Mouse (Mus musculus): ENCODE data around the gene Rhbdd3.

Gene Rhbdd3

DNA sequence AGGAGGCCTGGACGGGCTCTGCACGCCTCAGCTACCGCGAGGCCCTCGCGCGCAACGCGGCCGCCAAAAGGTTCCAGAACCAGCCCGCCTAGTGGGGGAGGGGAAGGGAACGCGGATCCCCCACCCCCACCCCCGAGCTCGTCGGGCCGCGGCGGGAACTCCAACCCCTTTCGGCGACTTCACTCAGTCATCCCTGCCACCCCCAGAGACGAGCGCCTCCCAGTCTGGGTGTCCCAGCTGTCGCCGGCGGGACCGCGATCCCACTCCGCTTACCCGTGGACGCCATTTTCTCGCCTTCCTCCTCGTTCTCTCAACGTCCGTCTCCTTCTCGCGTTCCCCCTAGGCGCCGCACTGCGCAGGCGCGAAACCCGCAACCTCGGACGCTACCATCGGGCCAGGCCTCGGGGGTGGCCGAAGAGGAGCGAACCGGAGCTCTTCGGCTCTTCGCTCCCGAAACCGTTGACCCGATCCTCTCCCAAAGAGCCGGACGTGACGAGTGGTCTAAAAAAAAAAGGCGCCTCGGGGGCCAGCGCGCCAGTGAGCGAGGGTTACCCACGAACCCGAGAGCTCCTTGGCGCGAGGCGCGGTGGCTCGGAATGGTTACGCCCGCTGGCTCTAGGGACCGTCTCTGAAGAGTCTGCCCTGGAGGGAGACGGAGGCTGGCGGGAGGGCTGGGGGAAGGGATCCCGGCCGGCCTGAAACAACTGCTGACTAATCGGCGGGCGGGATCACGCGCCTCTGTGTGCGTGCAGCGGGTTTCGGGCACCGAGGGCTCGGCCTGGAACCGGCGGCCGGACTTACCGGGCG is at the start of gene Rhbdd3, which contains the start of gene Ewsr1:
TSS of gene Rhbdd3 (plus strand) at position 191 of the 807 bp plus-strand sequence.
TSS of gene Ewsr1 (minus strand) at position 531 of the 807 bp plus-strand sequence.
- DNase-seq: peak; percentile 95 to 97

DNA sequence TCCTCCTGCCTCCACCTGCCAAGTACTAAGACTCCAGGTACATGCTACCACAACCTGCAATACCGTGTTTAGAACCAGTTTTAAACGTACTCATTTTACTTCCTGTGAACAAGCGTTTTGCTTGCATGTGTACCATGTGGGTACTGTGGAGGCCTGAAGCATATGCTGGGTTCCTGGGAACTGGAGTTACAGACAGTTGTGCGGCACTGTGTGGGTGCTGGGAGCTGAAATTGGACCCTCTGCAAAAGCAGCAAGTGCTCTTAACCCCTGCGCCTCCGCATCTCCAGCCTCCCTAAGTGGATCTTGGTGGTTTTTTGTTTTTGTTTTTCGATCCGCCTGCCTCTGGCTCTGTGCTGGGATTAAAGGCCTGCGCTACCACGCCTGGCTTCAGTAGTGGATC is 47.1 kb upstream of the Rhbdd3 start:
- no peak for DNase-seq

DNA sequence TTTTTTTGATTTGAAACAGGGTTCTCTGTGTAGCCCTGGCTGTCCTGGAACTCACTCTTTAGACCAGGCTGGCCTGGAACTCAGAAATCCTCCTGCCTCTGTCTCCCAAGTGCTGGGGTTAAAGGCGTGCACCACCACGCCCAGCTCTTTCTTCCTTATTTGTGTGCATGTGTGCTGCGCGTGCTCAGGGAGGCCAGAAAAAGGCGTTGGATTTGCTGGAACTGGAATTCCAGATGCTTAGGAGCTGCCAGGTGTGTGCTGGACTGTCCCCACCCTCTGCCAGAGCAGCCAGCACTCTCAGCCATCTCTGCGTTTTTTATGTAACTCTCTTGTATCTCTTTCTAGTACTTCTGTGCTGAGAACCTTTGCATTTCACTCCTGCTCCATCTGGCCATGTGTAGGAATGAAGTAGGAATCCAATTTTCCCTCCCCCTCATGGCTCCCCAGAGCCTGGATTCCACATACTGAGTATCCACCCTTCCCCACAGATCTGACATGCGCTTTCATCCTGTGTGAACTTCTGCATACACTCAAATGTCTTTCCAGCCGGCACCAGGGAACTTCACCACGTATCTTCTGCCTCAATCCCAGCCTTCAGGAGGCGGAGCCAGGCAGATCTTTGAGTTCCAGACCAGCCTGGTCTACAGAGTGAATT is 46.4 kb upstream of the Rhbdd3 start:
- no peak for DNase-seq

DNA sequence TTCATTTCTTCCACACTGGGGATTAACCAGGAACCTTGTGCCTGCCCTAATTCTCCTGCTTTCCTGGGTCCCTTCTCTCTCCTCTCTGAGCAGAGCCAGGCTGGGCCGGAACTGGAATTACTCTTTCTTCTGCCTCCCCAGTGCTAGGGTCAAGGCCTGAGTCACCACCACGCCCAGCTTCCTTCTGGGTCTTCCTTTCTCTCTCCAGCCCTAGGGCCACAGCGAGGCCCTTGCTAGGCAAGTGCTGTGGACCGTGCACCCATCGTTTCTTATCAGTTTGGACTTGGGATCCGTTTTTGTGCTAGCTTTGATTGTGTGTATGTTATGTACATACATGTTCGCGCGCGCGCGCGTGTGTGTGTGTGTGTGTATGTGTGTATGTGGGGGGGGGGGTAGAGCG is 44.6 kb upstream of the Rhbdd3 start:
- no peak for DNase-seq

DNA sequence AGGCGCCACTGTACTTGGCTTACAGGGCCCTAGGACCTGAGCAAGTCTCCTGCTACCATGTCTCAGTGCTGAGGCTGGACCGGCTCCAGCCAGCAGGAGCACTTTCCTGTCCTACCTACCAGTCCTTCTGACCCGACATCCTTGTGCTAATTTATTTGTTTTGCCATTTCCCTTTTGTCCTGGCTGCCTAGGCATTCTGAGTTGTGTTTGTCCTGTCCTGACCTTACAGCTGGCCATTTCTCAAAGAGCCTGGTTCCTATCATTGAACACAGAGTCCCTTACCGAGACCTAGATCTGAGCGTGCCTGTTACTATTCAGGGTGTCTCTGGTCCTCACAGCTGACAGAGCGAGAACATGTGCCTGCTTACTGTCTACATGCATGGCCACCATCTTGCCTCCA is 43.9 kb upstream of the Rhbdd3 start:
- DNase-seq: peak; percentile 31 to 67

DNA sequence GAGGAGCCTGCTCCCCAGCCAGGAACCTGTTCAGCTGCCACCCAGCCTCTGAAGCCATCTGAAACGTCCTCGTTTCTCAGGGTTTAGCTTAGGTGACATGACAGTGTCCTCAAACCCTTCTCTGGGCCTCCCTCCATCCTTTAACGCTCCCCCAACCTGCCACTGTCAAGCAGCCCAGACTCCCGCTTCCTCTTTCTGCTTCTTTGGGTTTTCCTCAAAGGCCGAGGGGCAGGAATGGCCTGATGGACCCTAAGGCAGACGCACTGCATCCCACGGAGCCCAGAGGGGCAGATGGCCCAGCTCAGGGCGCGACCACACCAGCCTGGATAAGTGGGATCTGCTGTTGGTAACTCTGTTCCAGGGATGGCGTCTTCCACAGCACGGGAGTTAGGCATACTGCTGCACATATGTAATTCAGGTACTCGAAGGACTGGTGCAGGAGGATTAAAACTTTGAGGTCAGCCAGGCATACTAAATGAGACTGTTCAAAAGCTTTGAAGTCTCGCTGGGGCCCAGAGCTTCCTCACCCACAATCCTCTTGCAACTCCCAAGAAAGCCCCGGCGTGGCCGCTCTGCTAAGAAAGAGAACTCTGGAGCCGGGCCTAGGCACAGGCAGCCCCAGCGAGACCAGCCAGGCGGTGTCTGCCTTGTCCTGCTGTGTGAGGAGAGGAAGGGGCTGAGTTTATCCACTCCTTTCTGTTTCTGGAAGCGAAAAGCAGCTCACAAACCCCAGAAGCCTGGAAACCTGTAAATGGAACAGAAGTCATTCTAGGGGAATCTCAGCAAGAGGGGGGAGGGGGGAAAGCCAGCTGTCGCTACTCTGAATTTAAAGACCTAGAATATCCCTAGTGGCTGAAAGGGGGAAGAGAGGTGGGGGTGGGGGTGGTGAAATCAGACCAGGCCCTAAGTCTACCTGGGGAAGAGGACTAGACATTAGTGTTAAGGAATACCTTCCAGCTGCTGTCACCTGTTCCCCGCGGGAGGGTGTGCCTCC is 42.5 kb upstream of the Rhbdd3 start:
- DNase-seq: no peak

DNA sequence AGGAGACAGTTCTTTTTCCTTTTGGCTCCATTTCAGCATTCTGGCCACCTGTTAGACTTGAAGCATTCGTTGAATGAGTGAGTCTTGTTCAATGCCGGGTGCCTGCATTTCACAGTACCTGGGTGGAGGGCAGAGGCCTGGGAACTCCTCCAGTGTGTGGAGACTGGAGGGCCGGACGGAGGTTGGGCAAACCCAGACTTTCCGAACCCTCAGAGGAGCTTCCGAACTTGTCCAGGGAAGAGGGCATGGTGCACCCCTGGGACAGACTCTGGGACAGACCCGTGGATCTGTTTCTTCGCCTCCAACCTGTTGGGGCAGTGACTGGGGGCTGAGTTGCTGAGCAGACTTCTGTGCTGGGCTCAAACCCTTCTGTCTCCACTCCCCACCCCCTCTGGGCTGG is 41.7 kb upstream of the Rhbdd3 start:
- DNase-seq: no peak

DNA sequence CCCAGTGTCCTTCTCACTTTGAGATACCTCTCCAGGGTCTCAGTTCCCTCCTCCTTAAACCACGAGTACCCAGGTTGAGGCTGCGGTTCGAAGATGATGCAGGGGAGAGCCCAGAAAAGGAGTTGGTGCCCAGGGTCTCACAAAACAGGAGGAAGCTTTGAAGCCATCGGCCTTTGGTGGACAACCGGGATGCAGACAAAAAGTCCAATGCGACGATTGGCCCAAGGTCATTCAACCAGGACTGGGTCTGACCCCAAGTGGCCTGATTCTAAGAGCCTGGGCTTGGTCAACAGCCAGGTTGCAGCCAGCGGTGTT is 41.2 kb upstream of the Rhbdd3 start:
- no peak for DNase-seq

DNA sequence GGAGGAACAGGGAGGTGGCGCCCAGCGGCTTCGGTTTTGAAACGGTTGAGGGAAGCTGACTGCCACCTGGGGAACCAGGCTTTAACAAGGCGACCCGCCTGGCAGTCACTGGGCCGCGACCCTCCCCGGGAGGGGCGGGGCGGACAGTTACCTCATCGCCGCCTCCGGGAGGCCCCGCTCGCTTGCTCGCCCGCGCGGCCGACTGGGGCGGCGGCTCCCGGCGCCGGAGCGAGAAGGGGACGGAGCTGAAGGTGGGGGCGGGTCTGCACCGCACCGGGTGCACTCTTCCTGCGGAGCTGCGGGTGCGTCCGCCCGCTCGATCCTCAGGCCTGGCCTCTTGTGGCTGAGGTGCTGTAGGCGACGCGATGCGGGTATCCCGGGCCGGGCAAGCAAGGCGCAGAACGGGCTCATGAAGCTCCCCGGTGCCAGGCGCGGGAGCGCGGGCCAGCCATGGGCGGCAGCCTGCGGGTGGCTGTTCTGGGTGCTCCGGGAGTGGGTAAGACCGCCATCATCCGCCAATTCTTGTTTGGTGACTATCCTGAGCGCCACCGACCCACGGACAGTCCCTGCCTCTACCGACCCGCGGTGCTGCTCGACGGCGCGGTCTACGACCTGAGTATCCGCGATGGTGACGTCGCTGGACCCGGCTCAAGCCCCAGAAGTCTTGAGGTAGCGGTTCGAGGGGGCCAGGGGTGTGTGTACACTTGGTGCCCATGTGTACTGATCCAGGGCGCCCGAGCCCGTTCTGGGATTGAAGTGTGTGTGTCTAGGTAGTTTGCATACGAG is 40.7 kb upstream of the Rhbdd3 start, which contains the start of gene Rasl10a:
TSS of gene Rasl10a (plus strand) at position 273 of the 786 bp plus-strand sequence.
- DNase-seq: peak; percentile 58 to 82

DNA sequence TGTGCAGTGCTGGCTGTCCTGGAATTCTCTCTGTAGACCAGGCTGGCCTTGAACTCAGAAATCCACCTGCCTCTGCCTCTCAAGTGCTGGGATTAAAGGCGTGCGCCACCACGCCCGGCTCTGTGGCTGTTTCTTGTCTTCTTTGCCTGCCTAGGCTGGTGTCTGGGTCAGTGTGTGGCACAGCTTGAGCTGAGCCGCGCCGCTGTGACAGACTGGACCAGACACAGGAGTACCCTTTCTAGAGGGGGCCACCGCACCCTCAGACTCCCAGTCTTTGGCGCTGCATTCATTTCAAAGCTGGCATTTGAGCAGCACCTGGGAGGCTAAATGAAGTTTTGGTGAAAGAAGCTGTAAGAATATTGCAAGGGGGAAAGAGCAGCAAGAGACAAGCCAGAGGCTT is 39.9 kb upstream of the Rhbdd3 start:
- no peak for DNase-seq

DNA sequence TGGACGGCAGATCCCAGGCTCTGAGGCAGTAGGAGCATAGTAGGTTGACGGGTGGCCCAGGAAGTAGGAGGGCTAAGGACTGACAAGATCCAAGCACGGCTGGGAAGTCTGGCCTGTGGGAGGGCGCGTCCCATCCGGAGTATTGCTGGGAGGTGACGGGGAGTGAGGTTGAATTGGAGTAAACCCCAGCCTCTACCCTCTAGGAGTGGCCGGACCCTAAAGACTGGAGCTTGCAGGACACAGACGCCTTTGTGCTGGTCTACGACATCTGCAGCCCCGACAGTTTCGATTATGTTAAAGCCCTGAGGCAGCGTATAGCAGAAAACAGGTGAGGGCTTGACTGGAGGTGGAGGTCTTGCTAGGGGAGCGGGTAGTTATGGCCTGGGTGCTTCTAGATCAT is 39.5 kb upstream of the Rhbdd3 start:
- DNase-seq: no peak

DNA sequence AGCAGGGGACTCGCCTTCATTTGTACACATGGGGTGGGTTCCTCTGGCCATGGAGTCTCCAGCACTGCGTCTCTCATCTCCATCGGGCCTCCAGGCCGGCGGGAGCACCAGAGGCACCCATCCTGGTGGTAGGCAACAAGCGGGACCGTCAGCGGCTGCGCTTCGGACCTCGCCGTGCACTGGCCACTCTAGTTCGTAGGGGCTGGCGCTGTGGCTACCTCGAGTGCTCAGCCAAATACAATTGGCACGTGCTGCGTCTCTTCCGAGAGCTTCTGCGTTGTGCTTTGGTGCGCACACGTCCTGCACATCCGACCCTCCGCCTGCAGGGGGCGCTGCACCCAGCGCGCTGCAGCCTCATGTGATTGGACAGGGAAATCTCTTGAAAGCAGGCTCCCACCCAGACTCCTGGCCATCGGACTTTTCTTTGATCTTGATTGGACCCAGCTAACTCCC is 39.0 kb upstream of the Rhbdd3 start:
- DNase-seq: peak in 1 of 2 experiments; percentile 10

DNA sequence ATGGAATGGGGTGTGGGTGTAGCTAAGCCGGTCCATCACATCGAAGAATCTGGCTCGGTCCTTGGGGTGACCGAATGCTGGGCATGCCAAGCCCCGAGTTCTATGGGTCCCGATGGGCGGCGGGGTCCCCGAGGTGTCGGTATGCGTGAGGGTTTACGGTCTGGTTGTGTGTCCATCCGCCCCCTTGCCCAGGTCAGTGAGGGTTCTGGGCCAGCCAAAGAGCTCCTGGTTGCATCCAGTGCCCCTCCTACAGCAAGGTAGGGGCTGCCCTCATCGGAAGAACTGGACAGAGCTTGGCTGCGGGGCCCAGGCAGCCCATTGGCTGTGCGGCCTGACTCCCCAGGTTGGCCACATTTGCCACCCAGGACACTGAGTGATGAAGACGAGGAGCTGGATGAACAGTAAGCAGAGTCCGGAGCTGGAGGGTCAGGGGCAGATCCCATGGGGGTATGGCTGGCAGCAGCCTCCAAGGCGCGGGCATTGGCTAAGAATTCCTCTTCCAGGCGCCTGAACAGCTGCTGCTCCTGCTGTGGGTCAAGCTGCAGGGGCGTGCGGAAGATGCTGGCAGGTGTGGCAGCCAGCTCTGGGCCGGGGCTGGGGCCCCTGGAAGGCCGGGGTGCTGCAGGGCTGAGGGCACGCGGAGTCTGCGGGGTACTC is 37.8 kb upstream of the Rhbdd3 start:
- DNase-seq: peak in 1 of 2 experiments; percentile 49

DNA sequence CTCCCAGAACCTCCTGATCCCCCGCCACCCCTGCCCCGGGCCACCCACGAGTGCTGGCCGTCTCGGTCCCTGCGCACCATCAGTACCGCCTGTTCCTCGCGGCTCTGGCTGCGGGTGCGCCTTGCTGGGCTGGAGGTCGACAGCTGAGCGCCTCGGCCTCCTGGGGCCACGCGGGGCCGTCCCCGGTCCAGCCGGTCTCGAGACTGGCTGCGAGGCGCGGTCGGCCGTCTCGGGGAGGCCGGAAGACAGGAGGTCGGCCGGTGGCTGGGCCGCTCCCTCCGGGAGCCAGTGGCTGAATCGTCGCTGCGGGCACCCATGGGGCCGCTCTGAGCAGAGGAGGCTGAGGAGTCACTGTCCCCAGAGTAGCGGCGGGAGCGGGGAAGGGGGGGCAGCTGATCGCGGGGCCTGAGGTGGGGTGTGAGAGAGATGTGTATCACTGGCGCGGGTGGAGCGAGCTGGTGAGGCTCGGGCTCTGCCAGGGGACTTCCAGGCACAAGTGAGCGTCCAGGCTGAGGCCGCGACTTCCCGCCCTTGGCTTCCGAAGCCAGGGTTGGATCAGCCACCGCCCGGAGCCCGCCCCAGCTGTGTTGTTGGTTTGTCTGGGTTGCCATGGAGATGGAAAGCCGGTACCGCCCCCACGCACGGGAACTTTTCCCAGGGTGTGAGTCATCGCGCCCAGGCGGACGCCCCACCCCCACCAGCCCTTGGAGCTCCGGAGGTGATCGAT is 37.1 kb upstream of the Rhbdd3 start:
- peak; percentile 94 to 96 for DNase-seq

DNA sequence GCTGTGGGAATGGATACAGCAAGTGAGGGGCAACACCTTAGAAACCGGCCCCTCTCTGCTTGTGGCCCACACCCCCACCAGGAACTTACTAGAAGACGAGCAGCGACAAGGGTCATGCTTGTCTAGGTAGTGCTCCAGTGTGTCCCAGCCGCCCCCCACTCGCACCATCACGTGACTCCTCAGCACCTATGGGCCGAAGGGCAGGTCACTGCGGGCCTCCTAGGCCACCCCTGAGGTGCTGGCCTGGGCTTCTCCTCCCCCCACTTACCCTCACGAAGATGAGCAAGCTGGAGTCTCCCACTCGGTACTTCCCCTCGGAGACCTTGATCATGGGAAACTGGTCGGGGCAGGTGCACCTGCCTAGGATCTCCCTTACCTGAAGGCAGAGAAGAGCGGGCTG is 36.4 kb upstream of the Rhbdd3 start:
- peak; percentile 5 to 60 for DNase-seq

DNA sequence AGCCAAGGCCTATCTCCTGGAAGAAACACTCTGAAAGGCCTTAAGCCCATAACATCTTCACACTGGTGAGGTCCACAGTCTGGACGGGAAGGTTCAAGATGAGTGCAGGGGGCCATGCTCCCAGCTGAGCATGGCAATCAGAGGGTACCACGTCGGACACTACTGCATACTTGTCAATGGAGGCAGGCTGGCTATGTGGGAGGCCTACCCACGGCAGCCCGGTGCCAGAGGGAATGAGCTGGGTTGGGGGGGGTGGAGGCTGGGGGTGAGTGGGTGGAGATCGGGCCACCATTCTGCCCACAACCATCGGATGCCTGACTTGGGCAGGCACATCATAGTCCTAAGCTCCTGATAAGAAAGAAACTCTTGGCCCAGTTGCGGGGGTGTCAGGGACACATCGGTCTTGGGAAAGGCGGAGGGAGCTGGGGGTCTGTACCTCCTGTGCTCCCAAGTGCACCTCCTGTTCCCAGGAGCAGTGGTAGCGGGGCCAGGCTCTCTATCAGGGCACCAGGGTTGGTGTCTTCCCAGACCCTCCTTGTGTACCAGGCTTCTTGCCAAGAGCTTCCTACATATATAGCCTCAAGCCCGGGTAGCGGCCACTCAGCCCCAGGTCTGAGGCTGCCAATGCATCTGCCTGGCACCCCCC is 35.7 kb upstream of the Rhbdd3 start:
- no peak for DNase-seq

DNA sequence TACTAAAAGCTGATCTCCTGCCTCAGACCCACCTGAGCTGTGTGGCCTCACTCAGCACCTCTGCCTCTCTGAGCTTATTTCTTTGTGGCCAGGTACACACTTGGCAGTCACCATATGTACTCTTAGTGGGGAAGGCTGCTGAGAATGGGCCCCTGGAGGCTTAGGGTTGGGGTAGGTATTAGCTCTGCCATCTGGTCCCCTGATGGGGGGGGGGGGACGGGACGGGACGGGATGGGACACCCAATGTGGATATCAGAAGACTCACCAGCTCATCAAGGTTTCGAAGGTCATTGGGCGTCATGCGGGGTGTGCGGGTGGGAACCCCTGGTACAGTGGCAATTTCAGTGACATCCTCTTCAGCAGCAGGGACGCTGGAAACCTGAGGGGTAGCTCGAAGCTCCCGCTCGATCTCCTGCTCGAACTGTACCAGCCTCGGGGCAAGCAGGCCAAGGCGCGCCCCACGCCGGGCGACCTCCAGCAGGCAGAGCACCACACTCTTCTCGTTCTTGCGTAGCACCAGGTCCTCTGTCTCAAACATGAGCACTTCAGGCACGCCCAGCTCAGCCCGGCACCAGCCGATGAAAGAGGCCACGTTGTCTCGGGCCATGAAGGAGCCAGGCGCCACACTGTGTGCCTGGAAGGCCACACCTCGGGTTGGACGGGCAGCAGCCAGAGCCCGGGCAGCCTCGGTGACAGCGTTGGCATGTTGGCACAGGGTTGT is 35.0 kb upstream of the Rhbdd3 start:
- no peak for DNase-seq

DNA sequence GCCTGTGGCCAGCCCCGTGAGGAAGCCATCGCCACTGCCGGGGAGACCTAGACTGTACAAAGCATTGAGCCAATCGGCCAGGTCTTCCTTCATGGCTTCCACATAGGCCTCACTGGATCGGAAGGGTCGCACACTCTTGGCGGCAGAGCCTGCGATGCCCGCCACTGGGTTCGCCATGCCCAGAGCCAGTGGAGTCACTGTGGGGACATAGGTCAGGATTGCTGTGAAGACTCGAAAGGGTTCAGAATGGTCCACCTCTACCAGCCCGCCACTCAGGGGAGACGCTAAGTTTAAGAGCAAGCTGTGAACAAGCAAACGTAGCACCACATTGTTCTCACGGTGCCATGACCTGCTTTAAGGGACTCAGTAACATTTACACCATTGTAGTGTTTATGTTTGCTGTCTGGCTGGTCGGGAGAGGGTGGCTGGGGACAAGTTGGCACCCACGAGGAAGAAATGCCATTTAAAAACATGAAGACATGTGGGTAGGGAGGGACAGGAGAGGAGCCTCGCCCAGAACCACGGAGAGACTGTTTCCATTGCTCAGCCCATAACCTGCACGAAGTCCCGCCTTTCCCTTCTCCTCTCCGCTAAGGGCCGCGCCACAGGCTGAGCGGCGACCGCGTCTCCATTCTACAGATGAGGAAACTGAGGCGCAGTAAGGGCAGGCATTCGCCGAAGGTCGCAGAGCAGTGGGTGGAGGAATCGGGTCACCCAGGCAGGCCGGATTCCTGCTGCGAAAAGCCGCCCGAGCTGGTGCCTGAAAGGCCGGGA is 34.3 kb upstream of the Rhbdd3 start:
- DNase-seq: no peak

All from kidney, postnatal 25 days (tissue).